Mouse (Mus musculus): ENCODE measurements around the gene Dnajc17. TPM values are rescaled to one million over a fixed set of nuclear protein-coding genes. Genes with fewer than 3 reads are reported as not detected.

Gene Dnajc17
- polyA plus RNA-seq, 1 experiment from 2014 or later = 26.5 TPM

DNA sequence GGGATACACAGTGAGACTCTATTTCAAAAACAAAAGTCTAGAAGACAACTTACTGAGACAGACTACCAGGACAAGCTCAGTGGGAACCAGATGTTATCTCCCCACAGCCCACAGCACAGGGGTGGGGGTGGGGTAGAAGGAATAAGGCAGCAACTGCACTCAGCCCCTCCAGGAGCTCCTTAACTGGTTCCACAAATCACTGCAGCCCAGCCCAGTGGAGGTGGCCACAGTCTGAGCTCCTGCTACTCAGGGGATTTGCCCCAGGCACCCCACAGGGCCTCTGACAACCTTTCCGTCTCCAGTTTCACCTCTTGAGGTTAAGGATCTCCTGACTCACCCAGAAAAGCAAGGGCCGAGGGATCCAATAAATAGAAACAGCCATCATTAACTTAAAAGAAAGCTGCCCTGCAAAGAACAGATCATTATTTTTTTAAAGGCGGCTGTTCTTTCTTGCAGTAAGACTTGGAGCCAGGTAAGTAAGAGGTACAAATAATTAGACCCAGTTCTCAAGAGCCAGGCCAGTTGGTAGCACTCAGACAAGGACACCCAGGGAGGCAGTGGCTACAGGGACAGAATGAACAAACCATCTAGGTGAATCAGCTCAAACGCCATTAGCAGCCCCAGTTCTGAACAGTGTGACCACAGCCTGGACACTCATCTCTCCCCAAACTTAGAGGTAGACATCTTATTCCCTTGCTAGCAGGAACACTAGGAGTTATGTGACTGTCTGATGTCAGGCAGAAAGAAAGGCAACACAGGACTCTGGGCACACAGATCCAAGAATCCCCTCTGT lies 12.1 kb downstream of the Dnajc17 start:
- H3K9ac ChIP-seq = no peak overlapping the region
- H3K36me3 ChIP-seq = no peaks in the 10 kb centered on the region
- H3K4me3 ChIP-seq = no peak overlapping the region
- H3K4me1 ChIP-seq = peaks cover 14% of the 10 kb centered on the region
- H3K27me3 ChIP-seq = no peaks in the 10 kb centered on the region
- ATAC-seq (ENCODE audit: insufficient number of reproducible peaks, insufficient read depth, low FRiP score, low TSS enrichment) = peak; percentile 62; the same call in 1 of the 2 replicates
- H3K27ac ChIP-seq = peak overlapping the region; percentile 58
- H3K9me3 ChIP-seq = no peaks in the 10 kb centered on the region
- WGBS = 11% methylated on average over 4 of the region's 4 CpGs
- no peak overlapping the region for H3K4me2 ChIP-seq (replicated peaks)

DNA sequence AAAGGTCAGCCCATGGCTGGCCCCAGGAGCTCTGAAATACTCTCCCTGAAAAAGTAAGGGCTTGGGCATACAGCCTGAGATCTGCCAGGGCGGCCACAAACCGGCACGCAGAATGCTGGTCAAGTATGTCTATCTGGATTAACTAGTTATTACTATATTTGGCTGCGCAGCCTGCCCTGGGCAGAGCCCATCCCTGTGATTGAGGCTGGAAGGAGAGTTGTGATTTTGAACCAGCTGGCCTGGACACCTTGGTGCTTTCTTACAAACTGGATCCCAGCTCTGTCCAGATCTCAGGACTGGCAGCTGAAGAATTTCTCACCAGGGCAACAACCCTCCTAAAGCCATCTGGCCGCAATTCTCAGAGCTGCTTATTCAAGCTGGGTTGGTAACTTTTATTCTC lies 14.5 kb downstream of the Dnajc17 start:
- Histone ChIP-seq H3K9me3 (no peaks in the 10 kb centered on the region), H3K9ac (no peak overlapping the region), H3K4me2 (replicated peaks) (no peak overlapping the region), H3K36me3 (no peaks in the 10 kb centered on the region), H3K4me3 (no peak overlapping the region), H3K27me3 (no peaks in the 10 kb centered on the region), H3K27ac (no peak overlapping the region), H3K4me1 (peaks cover 15% of the 10 kb centered on the region)
- ATAC-seq (ENCODE audit: insufficient number of reproducible peaks, insufficient read depth, low FRiP score, low TSS enrichment) = no peak
- WGBS = 88% methylated on average over 5 of the region's 5 CpGs

DNA sequence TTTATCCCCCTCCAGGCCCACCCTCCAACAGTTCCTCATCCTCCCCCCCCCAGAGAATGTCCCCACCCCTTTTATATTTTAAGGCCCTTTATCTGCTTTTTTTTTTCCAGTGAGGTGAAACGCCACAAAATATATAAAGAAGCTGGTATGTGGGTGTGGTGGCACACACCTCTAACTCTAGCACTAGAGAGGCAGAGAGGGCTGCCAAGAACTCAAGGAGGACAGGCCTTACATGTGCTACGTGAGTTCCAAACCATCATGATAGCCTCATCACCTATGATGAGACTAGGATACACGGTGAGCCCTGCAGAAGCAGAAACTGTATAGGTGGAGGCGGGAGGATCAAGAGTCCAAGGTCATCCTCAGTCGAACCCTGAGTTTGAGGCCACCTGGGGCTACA lies 17.6 kb downstream of the Dnajc17 start:
- no peak overlapping the region for H3K4me3 ChIP-seq
- no peak overlapping the region for H3K27ac ChIP-seq
- H3K4me2 ChIP-seq (replicated peaks) = no peak overlapping the region
- no peak overlapping the region for H3K9ac ChIP-seq
- H3K36me3 ChIP-seq = no peaks in the 10 kb centered on the region
- 77% methylated on average over 5 of the region's 5 CpGs for WGBS
- H3K9me3 ChIP-seq = no peaks in the 10 kb centered on the region
- H3K27me3 ChIP-seq = no peaks in the 10 kb centered on the region
- ATAC-seq (ENCODE audit: insufficient number of reproducible peaks, insufficient read depth, low FRiP score, low TSS enrichment) = no peak
- H3K4me1 ChIP-seq = peaks cover 6% of the 10 kb centered on the region; the same call in 1 of the 2 replicates

DNA sequence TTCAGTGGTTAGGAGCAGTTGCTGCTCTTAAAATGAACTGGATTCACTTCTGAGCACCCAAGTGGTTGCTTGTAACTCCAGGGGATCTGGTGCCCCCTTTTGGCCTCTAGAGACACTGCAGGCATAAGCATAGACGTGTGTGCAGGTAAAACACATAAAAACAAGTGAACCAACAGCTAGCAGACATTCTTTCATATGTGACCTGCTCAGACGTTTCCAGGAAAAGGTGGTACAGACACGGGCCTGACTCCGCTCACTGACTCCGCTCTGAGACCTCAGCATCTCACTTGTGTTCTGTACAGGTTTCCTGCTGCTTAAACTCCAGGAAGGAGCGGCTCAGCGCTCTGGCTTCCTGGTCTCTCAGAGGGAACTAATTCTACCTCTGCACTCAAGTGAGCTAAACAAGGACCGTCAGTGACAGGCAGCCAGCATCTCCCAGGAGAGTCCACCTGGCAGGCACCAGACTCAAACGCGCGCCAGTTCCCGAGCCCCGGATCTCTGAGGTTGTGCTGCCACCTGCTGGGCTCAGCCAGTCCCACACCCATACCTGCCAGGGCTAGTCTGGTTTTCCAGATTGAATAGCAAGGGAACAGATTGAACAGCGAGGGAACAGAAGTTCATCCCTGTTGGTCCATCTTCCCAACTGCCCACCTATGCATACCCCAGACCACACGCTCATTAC lies 19.4 kb downstream of the Dnajc17 start:
- Histone ChIP-seq H3K9ac (peak overlapping the region; percentile 31), H3K27ac (peak overlapping the region; percentile 9; the same call in 1 of the 2 replicates)

DNA sequence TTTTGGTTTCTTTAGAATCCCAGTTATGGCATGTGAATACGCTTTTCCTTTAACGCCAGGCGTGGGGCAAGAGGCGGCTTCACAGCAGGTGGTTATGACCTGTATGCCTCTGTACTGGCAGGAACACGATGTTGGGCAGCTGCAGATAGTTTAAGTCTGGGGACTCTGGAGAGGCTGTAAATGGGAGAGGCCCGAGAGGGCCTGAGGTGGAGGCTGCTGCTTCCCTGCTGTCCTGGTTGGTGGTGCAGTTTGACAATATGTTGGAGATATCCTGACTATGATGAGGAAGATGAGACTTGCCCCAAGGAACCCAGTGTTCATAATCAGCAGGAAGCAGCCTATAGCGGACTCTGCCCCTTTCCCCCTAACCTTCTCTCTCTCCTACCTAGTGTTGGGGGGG lies 25.7 kb downstream of the Dnajc17 start:
- Histone ChIP-seq H3K27me3 (no peaks in the 10 kb centered on the region), H3K9ac (no peak overlapping the region), H3K4me1 (no peaks in the 10 kb centered on the region), H3K36me3 (peaks cover 45% of the 10 kb centered on the region), H3K4me3 (no peak overlapping the region), H3K4me2 (replicated peaks) (no peak overlapping the region), H3K9me3 (no peaks in the 10 kb centered on the region), H3K27ac (no peak overlapping the region)
- no peak for ATAC-seq (ENCODE audit: insufficient number of reproducible peaks, insufficient read depth, low FRiP score, low TSS enrichment)
- WGBS = 81% methylated on average over 7 of the region's 7 CpGs

More for the DNA sequence above, 19.4 kb downstream of the Dnajc17 start:
- Histone ChIP-seq H3K9me3 (no peaks in the 10 kb centered on the region), H3K4me3 (peak overlapping the region; percentile 35), H3K4me2 (replicated peaks) (peak overlapping the region; percentile 70), H3K27me3 (no peaks in the 10 kb centered on the region), H3K36me3 (peaks cover 9% of the 10 kb centered on the region), H3K4me1 (0 out of 2 replicates have a peak, but pooled peaks cover 4% of the 10 kb centered on the region)
- 0 out of 2 replicates have a peak, but pooled peaks have one; percentile 52 for ATAC-seq (ENCODE audit: insufficient number of reproducible peaks, insufficient read depth, low FRiP score, low TSS enrichment)
- WGBS = 8% methylated on average over 15 of the region's 15 CpGs

DNA sequence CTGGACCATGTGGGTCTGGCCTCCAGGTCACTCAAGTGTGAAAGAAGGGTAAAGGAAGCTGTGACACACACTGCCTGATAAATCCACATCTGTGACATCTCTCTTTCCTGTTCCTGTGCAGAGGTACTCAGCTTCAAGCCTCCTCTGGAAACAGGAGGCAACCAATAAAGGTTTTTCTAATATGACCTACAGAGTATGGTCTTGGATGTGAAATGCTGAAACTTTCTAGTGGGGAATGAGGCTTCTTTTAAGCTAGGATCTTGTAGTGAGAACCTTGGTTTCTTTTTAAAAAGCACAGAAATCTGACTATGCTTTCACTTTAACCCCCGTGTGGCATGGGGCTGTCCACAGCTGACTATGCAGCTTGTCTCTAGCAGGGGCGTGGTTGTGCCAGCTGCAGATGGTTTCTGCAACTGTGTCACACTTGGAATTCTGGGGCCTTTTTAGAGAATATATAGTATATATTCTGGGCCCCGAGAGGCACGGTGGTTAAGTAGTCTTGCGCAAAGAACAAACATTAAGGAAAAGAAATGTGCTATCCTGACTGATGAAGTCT lies 31.1 kb downstream of the Dnajc17 start:
- Histone ChIP-seq H3K4me3 (no peak overlapping the region), H3K27ac (no peak overlapping the region), H3K4me1 (peaks cover 10% of the 10 kb centered on the region; the same call in 1 of the 2 replicates), H3K9me3 (no peaks in the 10 kb centered on the region), H3K36me3 (peaks cover 28% of the 10 kb centered on the region), H3K9ac (no peak overlapping the region), H3K27me3 (no peaks in the 10 kb centered on the region), H3K4me2 (replicated peaks) (no peak overlapping the region)
- WGBS = 89% methylated on average over 5 of the region's 5 CpGs
- no peak for ATAC-seq (ENCODE audit: insufficient number of reproducible peaks, insufficient read depth, low FRiP score, low TSS enrichment)

DNA sequence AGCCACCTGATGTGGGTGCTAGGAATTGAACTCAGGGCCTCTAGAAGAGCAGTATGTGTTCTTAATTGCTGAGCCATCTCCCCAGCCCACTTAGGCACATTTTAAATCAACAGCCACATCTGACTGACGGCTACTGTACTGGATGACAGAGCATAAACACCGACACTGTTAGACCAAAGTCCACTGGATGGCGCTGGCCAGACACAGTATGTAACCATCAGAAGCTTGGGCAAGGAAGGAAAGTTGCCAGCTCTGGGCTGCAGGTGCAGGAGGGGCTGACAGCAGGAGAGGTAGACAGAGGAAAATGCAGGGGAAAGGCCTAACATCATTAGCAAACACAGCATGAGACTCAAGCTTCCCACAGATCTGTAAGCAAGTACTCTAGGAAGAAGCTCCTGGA lies 31.8 kb downstream of the Dnajc17 start:
- Histone ChIP-seq H3K27me3 (no peaks in the 10 kb centered on the region), H3K27ac (no peak overlapping the region), H3K4me2 (replicated peaks) (no peak overlapping the region), H3K9me3 (no peaks in the 10 kb centered on the region), H3K36me3 (peaks cover 33% of the 10 kb centered on the region), H3K4me3 (no peak overlapping the region), H3K9ac (no peak overlapping the region), H3K4me1 (peaks cover 13% of the 10 kb centered on the region; the same call in 1 of the 2 replicates)
- 63% methylated on average over 3 of the region's 3 CpGs for WGBS
- no peak for ATAC-seq (ENCODE audit: insufficient number of reproducible peaks, insufficient read depth, low FRiP score, low TSS enrichment)

DNA sequence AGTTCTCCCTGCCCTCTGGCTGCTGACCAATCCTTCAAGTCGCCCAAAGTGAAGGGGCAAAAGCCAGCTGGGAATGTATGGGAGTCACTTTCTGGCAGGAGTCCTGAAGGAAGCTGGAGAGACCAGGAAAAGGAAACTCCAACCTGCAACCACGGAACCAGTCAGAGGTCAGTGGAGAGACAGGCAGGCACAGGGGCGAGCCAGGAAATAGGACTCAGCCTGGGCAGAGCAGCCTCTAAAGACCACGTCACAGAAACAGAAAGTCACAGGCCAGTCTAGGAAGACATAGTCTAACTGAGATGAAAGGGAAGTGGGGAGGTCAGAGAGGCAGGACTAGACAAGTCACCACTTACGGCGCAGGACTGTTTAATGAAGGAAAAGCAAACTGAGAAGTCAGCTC lies 33.0 kb downstream of the Dnajc17 start:
- 61% methylated on average over 6 of the region's 6 CpGs for WGBS
- Histone ChIP-seq H3K27ac (no peak overlapping the region), H3K36me3 (peaks cover 30% of the 10 kb centered on the region)

DNA sequence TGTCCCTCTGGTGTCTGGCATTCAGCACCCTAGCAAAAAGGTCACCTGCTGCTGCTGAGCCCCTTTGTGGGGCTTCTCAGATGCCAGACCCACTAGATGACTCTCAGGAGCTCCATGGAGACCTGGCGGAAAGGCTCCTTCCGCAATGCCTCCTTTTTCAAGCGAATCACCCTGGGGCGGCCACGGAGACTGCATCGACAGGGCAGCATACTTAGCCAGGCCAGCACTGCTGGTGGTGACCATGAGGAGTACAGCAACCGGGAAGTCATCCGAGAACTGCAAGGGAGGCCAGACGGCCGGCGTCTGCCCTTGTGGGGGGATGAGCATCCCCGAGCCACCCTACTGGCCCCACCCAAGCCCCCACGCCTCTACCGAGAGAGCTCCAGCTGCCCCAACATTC lies 33.7 kb downstream of the Dnajc17 start:
- Histone ChIP-seq H3K4me2 (replicated peaks) (no peak overlapping the region), H3K27me3 (no peaks in the 10 kb centered on the region), H3K9me3 (no peaks in the 10 kb centered on the region), H3K9ac (no peak overlapping the region), H3K4me3 (no peak overlapping the region), H3K27ac (no peak overlapping the region), H3K36me3 (peaks cover 22% of the 10 kb centered on the region), H3K4me1 (peaks cover 14% of the 10 kb centered on the region; the same call in 1 of the 2 replicates)
- 51% methylated on average over 14 of the region's 14 CpGs for WGBS
- ATAC-seq (ENCODE audit: insufficient number of reproducible peaks, insufficient read depth, low FRiP score, low TSS enrichment) = no peak

More for the DNA sequence above, 33.0 kb downstream of the Dnajc17 start:
- H3K9ac ChIP-seq = no peak overlapping the region
- no peak overlapping the region for H3K4me2 ChIP-seq (replicated peaks)
- H3K4me3 ChIP-seq = no peak overlapping the region
- no peak for ATAC-seq (ENCODE audit: insufficient number of reproducible peaks, insufficient read depth, low FRiP score, low TSS enrichment)
- no peaks in the 10 kb centered on the region for H3K9me3 ChIP-seq
- H3K4me1 ChIP-seq = peaks cover 14% of the 10 kb centered on the region; the same call in 1 of the 2 replicates
- no peaks in the 10 kb centered on the region for H3K27me3 ChIP-seq

DNA sequence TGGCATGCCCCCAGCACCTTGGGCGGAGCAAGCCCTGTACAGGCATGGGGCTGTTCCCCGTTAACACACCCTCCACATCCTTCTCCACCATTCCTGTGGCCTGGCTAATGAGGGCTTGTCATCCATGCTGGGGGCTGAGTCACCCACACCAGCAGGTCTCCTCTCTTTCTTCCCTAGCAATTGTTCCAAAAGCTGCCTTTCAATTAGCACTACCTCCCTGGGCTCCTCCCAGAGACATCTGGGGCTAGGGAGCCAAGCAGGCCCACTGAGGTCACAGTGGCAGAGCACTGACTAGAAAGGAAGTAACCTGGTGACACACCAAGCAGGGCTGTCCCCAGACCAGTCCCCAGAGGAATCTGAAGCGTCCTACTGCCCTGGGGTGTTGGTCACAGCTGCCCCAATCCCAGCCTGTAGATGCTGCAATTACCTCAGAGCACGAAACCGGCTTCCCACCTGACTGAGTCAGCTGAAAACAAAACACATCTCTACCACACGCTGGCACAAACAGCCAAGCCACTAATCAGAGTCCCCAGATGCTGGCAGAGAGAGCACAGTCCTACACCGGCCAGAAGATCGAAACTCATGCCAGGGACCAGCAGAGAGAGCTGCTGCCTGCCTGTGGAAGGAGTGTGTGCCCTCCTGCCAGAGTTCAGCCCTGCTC lies 34.5 kb downstream of the Dnajc17 start, which contains the start of gene Gm14137:
Gm14137 (plus strand) TSS at position 519 of the 661 bp plus-strand sequence.
- Histone ChIP-seq H3K27ac (no peak within 1 kb of the TSS), H3K4me2 (replicated peaks) (no peak within 1 kb of the TSS), H3K36me3 (peaks cover 15% of the 10 kb centered on the region; the same call in 1 of the 2 replicates), H3K9me3 (no peaks in the 10 kb centered on the region), H3K4me3 (no peak within 1 kb of the TSS), H3K27me3 (no peaks in the 10 kb centered on the region), H3K4me1 (peaks cover 14% of the 10 kb centered on the region; the same call in 1 of the 2 replicates), H3K9ac (no peak within 1 kb of the TSS)
- ATAC-seq (ENCODE audit: insufficient number of reproducible peaks, insufficient read depth, low FRiP score, low TSS enrichment) = no peak
- 31% methylated on average over 8 of the region's 8 CpGs for WGBS
